Mouse (Mus musculus): ENCODE data around the gene Capsl.
A peak's percentile ranks its signal among the peaks of the same experiment; 100 is the strongest.

Capsl gene

DNA sequence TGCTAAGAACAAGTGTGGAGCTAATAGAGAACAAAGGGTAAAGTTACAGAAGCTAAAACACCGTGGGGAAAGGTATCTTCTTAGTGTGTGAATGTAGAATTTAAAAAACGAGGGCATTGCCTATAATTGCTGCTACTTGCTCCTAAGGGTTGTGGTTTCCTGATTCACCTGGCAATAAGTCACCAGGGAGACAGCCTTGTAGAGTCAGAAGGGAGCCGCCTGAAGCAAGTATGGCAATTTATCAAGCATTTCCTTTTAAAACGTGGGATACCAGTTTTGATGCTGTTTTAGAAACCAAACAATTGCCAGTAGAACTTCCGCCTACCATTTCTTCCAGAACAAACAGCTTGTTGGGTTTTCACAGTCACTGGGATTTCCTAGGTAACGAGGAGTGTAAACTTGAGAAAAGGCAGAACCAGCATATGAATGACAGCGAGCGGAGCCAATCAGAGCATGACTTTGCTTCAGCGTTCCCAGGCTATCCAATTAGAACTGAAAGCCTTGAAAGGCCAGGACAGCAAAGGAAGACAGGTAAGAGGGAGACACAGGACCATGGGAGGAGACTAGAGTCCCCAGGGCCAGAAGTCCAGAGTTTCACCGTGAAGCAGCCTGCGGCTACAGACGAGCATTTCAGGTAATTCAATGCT is at the start of gene Capsl:
Gene Capsl (plus strand): TSS at position 495 of the 647 bp plus-strand sequence.
- DNase-seq (ENCODE audit: low read depth, low spot score) = peak; percentile 91

DNA sequence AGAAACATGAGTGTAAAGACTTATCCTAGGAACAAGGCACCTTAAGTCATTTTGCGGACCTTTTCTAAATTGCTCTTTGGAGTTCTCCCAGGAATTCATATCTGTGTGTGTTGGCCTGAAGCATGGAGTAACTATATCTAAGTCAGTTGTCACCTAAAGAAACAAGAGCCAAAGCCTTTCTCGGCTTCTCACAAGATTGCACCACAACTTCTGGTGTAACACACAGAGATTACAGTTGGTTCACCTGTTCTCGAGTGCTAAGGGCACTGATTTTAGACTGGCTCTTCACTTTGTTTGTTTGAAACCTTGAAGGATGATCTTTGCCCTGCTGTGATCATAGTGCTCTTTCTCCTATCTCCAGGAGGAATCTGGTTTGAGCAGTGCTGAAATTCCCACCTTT is 26.4 kb upstream of the Capsl start:
- DNase-seq (ENCODE audit: low read depth, low spot score) = no peak

DNA sequence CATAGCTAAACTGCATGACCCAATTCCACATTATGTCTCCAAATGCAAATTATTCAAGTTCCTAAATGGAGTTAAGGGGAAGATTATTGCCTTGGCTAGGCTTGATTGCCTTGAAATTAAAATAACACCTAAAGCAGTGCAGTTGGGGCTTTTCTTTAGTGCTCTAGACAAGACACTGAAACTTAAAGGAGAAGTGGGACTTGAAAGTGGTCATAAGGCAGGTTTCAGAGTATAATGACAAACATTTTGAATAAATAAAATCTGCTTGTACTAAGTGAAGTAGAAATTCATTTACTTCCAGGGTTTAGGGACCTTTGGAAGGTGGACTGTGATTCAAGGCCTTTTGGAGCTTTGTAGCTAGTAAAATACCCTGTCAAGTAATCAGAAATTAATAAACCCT is 14.7 kb upstream of the Capsl start:
- DNase-seq (ENCODE audit: low read depth, low spot score) = no peak

DNA sequence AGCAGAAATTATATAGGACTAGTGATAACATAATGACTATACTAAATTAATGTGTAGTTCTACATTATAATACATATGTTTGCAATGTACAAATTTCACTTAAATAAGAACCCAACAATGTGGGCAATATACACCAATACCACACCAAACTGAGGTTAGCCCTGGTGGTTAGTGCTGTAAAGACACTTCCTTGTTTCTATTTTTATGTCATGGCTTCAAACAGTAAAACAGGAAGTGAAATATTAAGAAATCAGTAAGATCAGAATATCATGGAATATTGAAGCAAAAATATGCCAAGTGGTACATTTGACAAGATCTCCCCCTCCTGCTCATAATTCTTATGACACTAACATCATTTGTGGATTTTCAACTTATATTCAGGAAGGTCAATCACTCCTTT is 8.0 kb upstream of the Capsl start:
- DNase-seq (ENCODE audit: low read depth, low spot score) = no peak

DNA sequence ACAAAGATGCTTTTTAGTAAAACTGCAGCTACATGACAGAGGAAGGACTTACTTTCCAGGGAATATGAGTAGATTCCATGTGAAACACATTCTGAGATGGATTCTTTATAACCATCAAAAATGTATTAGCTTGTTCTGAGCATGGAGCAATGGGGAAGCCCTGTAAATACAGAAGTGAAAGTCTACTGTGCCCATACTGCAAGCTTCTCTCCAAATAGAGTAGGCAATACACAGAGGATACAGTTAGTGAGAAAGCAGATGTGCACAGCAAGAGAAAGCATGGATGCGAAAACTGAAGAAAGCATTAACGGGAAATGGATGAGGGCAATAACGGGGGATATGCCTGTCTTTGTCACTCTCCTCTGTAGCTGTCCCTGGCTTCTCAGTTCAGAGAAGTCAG is 6.0 kb upstream of the Capsl start:
- no peak for DNase-seq (ENCODE audit: low read depth, low spot score)

DNA sequence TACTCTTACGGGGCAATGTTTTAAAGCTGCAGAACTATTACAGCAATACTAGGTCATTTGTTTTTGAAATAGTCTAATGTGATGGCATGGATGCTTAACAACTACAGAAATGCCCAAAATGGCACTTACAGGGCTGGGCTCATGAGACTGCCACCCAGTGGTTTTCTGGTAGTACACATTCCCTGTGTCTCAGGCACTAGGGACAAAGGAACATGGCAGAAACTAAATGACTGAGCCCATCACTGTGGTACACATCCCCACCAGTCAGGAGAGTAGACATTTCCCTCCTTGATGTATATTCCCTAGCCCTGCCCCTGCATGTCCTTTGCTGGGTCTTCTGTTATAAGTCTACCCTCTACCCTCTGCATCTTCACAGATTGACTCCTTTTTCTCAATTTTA is 16.2 kb downstream of the Capsl start:
- peak; percentile 8 for DNase-seq (ENCODE audit: low read depth, low spot score)

DNA sequence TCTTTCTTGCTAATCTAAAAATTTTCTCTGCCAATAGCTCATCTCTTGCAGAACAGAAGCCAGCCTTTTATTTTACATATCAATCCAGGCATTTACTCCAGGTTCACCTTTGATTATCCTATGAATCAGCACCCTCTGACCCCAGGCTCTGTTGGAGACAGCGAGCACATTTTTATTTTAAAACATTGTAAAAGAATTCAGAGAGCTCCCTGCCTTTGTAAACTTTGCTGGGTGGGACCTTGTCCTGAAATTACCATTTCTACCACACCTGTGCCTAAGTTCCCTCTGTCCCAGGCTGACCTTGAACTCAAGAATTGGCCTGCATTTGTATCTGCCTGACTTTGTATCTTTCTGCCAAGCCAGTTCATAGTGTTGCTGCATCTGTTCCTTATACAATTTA is 17.0 kb downstream of the Capsl start:
- DNase-seq (ENCODE audit: low read depth, low spot score) = no peak

DNA sequence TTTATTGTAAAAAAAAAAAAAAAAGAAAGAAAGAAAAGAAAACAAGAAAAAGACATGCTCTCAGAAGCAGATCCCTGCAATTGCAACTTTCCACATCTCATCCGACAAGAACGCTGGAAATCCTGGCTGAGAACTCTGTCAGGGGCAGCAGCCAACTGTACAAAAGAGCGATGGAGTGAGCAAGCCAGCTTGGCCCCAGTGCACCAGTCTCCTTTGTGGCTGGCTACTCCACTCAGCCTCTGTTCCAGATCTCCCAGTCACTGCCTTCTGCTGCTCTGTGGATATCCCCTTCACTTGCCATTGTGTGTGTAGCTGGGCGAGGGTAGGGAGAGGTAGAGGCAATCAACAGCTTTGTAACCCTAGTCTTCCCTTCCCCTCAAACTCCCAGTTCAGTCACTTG is 18.4 kb downstream of the Capsl start:
- no peak for DNase-seq (ENCODE audit: low read depth, low spot score)

DNA sequence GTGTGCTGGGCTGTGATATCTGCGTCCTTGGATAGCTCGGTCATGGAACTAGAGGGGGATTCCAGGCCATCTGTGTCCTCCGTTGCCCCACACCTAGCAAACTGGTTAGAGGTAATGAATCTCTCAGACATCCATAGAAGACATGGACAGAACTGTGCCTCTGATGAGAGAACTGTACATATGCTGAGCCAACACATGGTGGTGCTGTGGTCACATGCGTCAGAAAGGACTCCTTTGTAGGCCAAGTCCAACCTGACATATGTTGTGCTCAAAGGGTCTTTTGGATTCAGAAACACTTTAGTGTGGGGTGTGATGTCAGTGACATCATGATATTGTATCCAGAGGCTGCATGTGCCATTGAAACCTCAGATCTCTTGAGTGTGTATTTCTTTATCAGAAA is 19.4 kb downstream of the Capsl start:
- DNase-seq (ENCODE audit: low read depth, low spot score) = peak; percentile 83

DNA sequence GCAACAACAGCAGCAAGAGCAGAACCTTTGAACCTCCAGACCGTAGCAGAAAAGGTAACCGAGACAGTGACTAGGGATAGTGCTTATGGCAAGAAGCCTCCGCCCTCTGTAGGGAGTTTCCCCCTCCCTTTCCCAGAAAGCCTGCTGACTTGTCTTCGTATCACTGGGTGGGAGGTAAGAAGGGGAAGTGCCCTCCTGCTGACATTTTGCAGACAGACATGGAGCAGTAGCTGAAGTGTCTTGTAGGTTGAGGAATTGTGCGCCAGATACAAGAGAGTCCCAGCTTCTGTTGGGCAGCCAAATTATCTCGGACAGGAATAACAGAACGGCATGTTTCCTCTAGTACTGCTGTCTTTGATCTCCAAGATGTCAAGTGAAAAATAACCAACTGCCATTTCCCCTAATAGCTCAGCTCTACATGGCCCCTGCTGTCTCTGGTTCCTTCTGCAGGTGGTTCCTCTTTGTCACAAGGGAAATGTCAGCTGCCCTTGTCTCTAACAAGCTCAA is 27.7 kb downstream of the Capsl start:
- peak; percentile 6 for DNase-seq (ENCODE audit: low read depth, low spot score)

DNA sequence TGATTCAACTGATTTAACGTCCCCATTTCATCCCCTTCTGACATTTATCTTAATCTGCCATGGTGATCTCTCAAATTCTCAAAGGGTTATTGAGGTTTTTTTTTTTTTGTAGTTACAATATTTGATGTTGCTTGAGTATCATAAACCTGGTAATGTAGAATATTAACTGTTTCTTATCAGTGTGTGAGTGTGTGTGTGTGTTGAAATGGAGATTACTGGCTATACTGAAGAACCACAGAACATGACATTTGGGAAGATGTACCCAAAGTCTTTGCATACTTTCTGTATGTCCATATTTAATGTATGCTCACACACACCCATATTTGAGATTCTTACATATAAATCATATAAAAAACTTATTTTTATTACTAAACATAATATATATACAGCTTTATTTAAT is 28.2 kb downstream of the Capsl start:
- no peak for DNase-seq (ENCODE audit: low read depth, low spot score)

DNA sequence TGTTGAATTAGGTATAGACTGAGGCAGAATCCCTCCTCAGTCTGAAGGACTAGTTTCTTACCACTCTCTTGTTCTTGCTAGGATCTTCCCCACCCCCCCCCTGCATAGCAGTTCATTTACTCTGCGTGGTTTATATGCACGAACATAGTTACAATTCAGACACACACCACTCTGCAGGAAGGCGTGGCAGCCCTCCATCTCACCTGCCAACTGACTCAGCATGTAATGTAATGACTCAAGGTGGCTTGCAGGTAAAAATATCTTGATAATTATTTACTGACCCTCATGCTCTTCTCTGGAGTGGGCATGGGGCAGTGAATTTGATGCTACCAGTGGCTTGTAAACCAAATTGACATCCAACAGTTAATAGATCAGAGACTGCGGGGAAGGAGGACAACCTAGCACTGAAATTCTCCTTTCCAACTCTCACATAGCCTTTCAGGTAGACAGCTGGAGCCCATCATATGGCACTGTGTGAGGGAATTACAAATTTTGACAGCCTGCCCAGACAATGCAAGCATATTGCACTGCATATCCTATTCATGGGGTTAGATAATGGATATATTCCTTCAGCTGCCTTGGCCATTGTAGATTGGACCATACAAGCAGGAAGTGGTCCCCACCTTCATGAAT is 35.3 kb downstream of the Capsl start:
- peak; percentile 13 for DNase-seq (ENCODE audit: low read depth, low spot score)

DNA sequence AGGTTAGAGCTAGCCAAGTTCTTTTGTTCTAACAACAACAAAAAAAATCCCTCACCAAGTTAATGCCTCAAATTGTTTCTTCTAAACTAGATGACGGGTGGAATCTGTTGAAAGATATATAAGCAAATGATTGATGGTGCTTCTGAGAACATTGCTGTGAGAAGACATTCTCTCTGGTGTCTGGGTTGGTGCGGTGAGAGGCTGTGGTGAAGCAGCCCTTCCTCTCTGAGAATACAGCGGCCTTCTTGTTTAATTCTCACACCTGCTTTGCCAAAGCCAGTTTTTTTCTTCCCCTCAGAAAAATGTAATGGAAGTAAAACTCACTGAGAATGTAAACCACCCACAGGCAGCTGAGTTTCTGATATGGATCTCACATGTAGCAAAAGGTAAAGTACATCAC is 36.3 kb downstream of the Capsl start:
- DNase-seq (ENCODE audit: low read depth, low spot score) = peak; percentile 4

DNA sequence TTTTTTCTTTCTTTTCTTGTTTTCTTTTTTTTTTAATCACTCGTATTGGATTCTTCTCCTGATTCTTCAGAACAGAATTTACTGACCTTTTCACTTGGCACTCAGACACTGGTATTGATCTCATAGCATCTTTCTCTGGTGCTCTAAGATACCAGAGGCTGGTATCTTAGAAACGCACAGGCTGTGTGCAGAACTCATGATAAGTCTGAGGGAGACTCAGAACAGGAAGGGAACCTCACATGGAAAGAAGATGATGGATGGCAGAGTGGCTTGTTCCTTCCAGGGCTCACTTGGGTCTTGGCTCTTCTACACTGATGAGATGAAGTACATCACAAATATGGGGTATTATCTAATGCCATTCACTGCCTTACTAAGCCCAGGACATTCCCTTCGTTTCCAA is 36.8 kb downstream of the Capsl start:
- no peak for DNase-seq (ENCODE audit: low read depth, low spot score)

DNA sequence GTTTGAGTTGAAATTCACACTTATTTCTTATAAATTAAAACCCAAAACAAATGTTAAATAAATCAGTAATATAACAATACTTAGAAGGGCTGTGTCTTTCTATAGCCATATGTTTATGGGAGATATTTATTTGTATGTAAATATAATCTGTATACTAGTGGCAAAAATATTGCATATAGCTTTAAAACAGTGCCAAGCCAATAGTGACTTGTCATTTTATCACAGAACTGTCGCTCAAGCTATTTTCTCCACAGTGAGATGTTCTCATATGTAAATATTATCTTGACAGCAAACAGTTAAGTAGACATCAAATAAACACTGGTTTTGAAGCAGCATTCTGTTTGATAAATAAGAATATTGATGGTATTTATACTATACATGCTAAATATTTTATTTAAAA is 37.4 kb downstream of the Capsl start:
- DNase-seq (ENCODE audit: low read depth, low spot score) = no peak

DNA sequence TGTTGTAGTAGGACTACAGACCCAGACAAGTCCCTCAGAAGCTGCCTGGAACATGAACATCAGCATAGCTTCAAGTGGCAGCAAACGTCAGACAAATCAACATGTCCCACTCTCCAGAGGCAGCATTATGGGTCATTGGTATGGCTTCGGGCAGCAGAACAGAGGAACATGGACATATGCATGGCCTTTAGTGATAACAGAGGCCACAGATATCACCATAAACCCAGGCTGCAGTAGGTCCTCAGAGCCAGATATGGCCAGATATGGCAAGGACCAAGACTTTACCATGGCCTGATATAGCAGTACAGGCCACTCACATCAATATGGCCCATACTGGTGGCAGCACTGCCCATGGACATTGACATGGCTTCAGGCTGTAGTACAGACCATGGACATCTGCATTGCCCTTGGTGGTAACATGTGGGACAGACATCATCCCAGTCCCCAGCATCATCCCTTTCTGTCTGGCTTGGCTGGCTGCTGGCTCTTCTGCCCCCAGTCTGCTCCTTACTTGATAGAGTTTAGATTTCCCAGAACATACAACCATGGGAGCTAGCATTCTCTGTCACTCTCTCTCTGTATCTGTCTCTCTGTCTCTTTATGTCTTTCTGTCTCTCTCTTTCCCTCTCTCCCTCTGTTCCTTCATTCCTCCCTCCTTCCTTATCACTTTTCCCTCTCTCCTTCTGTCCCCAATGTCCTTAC is 53.7 kb downstream of the Capsl start:
- no peak for DNase-seq (ENCODE audit: low read depth, low spot score)

DNA sequence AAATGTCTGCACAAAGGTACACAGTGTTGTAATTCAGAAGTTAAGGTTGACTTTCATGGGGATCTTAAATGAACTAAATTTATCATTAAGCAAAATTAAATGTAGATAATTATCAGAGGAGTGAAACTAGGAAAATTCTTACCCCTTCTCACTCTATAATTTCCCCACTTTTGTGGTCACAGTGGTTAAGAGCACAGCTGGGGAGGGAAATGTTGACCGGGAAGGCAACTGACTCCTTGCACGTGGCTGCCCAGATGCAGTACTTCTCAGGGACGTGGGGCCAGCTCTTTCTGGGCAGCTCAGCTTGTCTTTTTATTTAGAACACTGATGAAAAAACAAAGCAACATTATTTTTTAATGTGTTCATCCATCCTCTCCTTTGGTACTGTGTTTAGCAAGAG is 56.2 kb downstream of the Capsl start:
- no peak for DNase-seq (ENCODE audit: low read depth, low spot score)

Measured in brain, adult 2 months (tissue).